Mouse (Mus musculus) kidney, postnatal 25 days (tissue): ENCODE data around the gene Arid2.

Experiments
- DNase-seq, 2 experiments: peaks; one replicate each; pipeline ENCODE4 v3.0.0; 2021; ENCODE audit warnings: mixed read lengths in 2 of 2

The Arid2 gene

DNA sequence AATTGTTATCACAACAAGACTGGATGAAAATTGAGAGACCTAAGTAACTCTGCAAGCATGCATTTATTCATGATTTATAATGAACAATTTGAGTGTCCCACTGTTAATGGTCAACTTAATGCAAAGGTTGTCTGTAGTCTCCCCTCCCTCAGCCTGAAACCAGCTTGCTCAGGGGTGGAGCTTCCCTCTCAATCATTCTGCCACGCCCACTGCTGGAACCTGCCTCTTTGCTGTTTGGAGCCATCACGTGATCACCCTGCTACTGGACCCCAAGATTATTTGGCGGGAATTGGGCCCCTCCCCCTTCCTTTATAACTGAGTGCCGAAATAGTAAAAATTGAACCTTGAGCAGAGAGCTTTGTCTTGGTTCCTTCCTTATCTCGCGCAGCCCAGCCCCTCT, 154.2 kb downstream of the Arid2 start:
- peak in 1 of 2 experiments; percentile 46 for DNase-seq

DNA sequence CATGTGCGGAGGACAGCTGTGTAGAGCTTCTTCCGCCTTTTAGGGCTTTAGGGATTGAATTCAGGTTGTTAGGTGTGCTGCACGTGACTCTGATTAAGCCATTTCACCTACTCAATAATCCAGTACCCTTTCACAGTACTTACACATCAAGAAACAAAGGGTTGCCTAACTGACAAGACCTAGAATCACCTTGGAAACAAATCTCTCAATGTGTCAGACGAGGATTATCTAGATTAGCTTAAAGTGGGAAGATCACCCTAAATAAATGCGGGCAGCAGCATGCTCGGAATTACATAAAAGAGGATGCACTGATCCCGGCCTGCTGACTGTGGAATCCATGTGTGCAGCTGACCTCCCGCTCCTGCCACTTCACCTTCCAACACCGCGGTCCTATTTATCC, 159.5 kb downstream of the Arid2 start:
- no peak for DNase-seq

DNA sequence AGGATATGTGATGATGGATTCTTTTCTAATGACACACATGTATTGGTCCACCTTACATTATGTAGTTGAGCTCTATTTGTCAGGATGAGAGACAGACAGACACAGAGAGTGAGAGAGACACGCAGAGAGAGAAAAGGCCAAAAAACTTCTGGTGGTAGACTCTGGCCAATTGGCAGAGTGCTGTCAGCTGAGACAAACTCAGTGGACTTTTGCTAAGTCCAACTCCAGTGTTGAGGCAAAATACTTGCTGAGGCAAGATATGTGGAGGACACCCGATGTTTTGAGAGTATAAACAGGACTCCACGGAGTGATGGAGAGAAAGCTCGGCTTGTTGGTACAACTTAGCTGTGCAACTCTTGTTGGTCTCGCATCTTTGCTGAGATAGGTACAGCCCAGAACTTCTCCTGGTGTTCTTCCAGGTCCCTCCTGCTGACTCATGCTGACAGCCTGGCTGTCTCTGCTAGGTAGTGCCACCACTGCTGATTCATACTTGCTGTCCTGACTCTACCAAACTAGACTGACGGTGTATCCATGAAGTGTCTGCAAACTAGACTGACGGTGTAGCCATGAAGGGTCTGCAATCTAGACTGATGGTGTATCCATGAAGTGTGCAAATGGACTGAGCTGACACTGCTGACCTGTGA, 161.5 kb downstream of the Arid2 start:
- peak; percentile 24 to 50 for DNase-seq

DNA sequence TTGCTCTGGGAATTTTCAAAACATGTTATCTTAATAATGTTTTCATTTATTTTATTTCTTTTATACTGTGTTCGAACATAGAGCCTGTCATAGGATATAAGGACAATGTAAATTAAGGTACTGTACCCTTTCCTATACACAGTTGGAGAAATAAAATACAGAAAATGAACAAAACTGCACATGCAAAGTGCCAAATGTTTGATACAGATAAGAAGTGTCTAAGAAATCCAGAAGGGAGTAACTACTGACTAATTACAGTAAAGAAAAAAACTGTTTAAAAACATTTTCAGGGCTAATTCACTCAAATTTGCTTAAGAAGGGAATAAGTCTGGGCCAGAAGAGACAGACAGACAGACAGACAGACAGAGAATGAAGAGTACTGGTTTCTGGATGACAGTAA, 166.0 kb downstream of the Arid2 start:
- no peak for DNase-seq
